Mouse (Mus musculus): ENCODE results near the gene Slc25a33.

GRCm38 (mm10) chr4:149782975-149783374 is 8.9 kb upstream of the Slc25a33 start:
- no peak for TF ChIP-seq TAL1 (IDR thresholded peaks at IDR 0.05; ENCODE audit: low read length)
- TF ChIP-seq GATA1 (IDR thresholded peaks at IDR 0.05; ENCODE audit: low read length), result no peak

Measured in erythroblast, embryonic 14.5 days (primary cell).